Mouse (Mus musculus) liver, adult 2 months (tissue): ENCODE measurements around the gene Zfp106.

ENCODE experiments used
- CTCF ChIP-seq: fragments of 200-500 bp; IDR thresholded peaks from 2 replicates; pipeline ENCODE4 v1.5.1; 2011; ENCODE audit warnings: low read depth, low read length, control low read depth
- POLR2A ChIP-seq: fragments of 200-500 bp; IDR thresholded peaks from 2 replicates; pipeline ENCODE4 v1.6.1; 2011; ENCODE audit warnings: low read length, control low read depth; ENCODE audit not compliant: insufficient read depth; ENCODE audit errors: extremely low read depth

GRCm38 (mm10) chr2:120469220-120469619, 94.4 kb downstream of the Zfp106 start:
- TF ChIP-seq CTCF: no peak
- no peak for TF ChIP-seq POLR2A
